Mouse (Mus musculus) midbrain, postnatal 0 days (tissue): ENCODE data around the gene Clec3b. TPM values are rescaled to one million over a fixed set of nuclear protein-coding genes. Genes with fewer than 3 reads are reported as not detected.
A peak's percentile ranks its signal among the peaks of the same experiment; 100 is the strongest.

Experiments
- ATAC-seq: fragments of 200-750 bp; cut with Nextera tagmentation; 2 replicates; pipeline ENCODE4 v1.8.0; 2017; ENCODE audit warnings: moderate number of reproducible peaks, mild to moderate bottlenecking, moderate TSS enrichment, moderate library complexity; ENCODE audit not compliant: low FRiP score
- DNase-seq: peaks from one replicate; pipeline ENCODE4 v3.0.0-alpha.2; 2015; ENCODE audit warnings: low spot score
- H3K27ac ChIP-seq: fragments of 300-500 bp; sonication (generic); 2 replicates; pipeline ENCODE4 v1.5.1; 2014; ENCODE audit warnings: low read depth, mild to moderate bottlenecking, low read length, mixed read lengths
- H3K27me3 ChIP-seq: fragments of 300-500 bp; sonication (generic); 2 replicates; pipeline ENCODE4 v1.6.1; 2014; ENCODE audit warnings: low read length, control low read depth, mixed read lengths; ENCODE audit not compliant: insufficient read depth
- H3K36me3 ChIP-seq: fragments of 300-500 bp; sonication (generic); 2 replicates; pipeline ENCODE4 v1.6.1; 2014; ENCODE audit warnings: low read length, control low read depth, mixed read lengths; ENCODE audit not compliant: insufficient read depth
- H3K4me1 ChIP-seq: fragments of 300-500 bp; sonication (generic); 2 replicates; pipeline ENCODE4 v1.6.1; 2014; ENCODE audit warnings: mild to moderate bottlenecking, control low read depth, antibody characterized with exemption, low read length, mixed read lengths; ENCODE audit not compliant: insufficient read depth
- H3K4me2 ChIP-seq: fragments of 300-500 bp; sonication (generic); 2 replicates; pipeline ENCODE4 v1.6.1; 2014; ENCODE audit warnings: low read depth, mild to moderate bottlenecking, low read length, mixed read lengths; ENCODE audit not compliant: poor library complexity, severe bottlenecking
- H3K4me3 ChIP-seq: fragments of 300-500 bp; sonication (generic); 2 replicates; pipeline ENCODE4 v1.5.1; 2014; ENCODE audit warnings: low read depth, mild to moderate bottlenecking, low read length, moderate library complexity
- H3K9ac ChIP-seq: fragments of 300-500 bp; sonication (generic); replicated peaks from 2 replicates; pipeline ENCODE4 v1.6.1; 2014; ENCODE audit warnings: mild to moderate bottlenecking, low read length, moderate library complexity, mixed read lengths; ENCODE audit not compliant: poor library complexity, severe bottlenecking
- H3K9me3 ChIP-seq: fragments of 300-500 bp; sonication (generic); 2 replicates; pipeline ENCODE4 v1.6.1; 2016; ENCODE audit warnings: low read length, control low read depth
- CTCF ChIP-seq: IDR thresholded peaks from 2 replicates; pipeline ENCODE4 v1.5.1; 2016; ENCODE audit warnings: antibody characterized with exemption, mild to moderate bottlenecking
- whole genome bisulfite sequencing: fragments of 180-500 bp; shearing (Covaris S2); extraction: QIAGEN DNeasy Blood & Tissue Kit; methylation state at CpG from one replicate; pipeline ENCODE4 v1.1.7; 2014; 5-methylcytosine and 5-hydroxymethylcytosine counted together
- polyA plus RNA-seq: library from polyadenylated mRNA; unstranded; fragments of >200 nt; fragmentation: Nextera tagmentation; extraction: Ambion mirVana; gene quantifications from 2 replicates; pipeline ENCODE4 v1.2.1, GENCODE M21; 2015
- total RNA-seq: library from RNA; depleted of rRNA; stranded (reverse); fragments of >200 nt; gene quantifications from 2 replicates; pipeline ENCODE4 v1.2.3, GENCODE M21; 2014

The Clec3b gene
- total and polyA plus RNA-seq, 2 experiments from 2014 or later = 1.3 to 4.9 TPM

GRCm38 (mm10) chr9:123157699-123158098, 7.0 kb downstream of the Clec3b start:
- DNase-seq = peak; percentile 12
- no peak overlapping the region for H3K27ac ChIP-seq
- H3K4me1 ChIP-seq = no peaks in the 10 kb centered on the region
- ATAC-seq = no peak
- TF ChIP-seq CTCF = no peak
- H3K9me3 ChIP-seq = no peaks in the 10 kb centered on the region
- H3K4me2 ChIP-seq = no peak overlapping the region
- H3K27me3 ChIP-seq = no peaks in the 10 kb centered on the region
- H3K36me3 ChIP-seq = no peaks in the 10 kb centered on the region
- H3K9ac ChIP-seq = no peak overlapping the region
- H3K4me3 ChIP-seq = no peak overlapping the region

GRCm38 (mm10) chr9:123158125-123158836, 7.5 kb downstream of the Clec3b start:
- Histone ChIP-seq H3K4me1 (no peaks in the 10 kb centered on the region), H3K9me3 (no peaks in the 10 kb centered on the region), H3K4me3 (no peak overlapping the region), H3K27me3 (no peaks in the 10 kb centered on the region), H3K36me3 (no peaks in the 10 kb centered on the region), H3K4me2 (no peak overlapping the region), H3K27ac (no peak overlapping the region), H3K9ac (no peak overlapping the region)
- WGBS = 60% methylated on average over 8 of the region's 8 CpGs
- ATAC-seq (no peak), DNase-seq (peak; percentile 62)
- TF ChIP-seq CTCF = peak; percentile 77

GRCm38 (mm10) chr9:123159330-123159729, 8.6 kb downstream of the Clec3b start:
- Histone ChIP-seq H3K36me3 (no peaks in the 10 kb centered on the region), H3K27ac (no peak overlapping the region), H3K4me3 (no peak overlapping the region), H3K4me1 (no peaks in the 10 kb centered on the region), H3K27me3 (no peaks in the 10 kb centered on the region), H3K4me2 (no peak overlapping the region), H3K9me3 (no peaks in the 10 kb centered on the region), H3K9ac (no peak overlapping the region)
- WGBS = 55% methylated on average over 7 of the region's 7 CpGs
- no peak for ATAC-seq
- peak; percentile 84 for DNase-seq
- peak; percentile 92 for TF ChIP-seq CTCF

GRCm38 (mm10) chr9:123161792-123162191, 11.0 kb downstream of the Clec3b start:
- ATAC-seq (no peak), DNase-seq (no peak)
- Histone ChIP-seq H3K36me3 (no peaks in the 10 kb centered on the region), H3K27ac (no peak overlapping the region), H3K4me3 (no peak overlapping the region), H3K4me2 (no peak overlapping the region), H3K9ac (no peak overlapping the region), H3K27me3 (no peaks in the 10 kb centered on the region), H3K4me1 (no peaks in the 10 kb centered on the region), H3K9me3 (no peaks in the 10 kb centered on the region)
- 83% methylated on average over 2 of the region's 2 CpGs for WGBS
- TF ChIP-seq CTCF = no peak

GRCm38 (mm10) chr9:123162985-123163694, 12.4 kb downstream of the Clec3b start:
- no peak overlapping the region for H3K4me3 ChIP-seq
- DNase-seq = no peak
- H3K4me1 ChIP-seq = no peaks in the 10 kb centered on the region
- no peaks in the 10 kb centered on the region for H3K9me3 ChIP-seq
- no peak for TF ChIP-seq CTCF
- H3K27ac ChIP-seq = no peak overlapping the region
- no peaks in the 10 kb centered on the region for H3K27me3 ChIP-seq
- WGBS = 82% methylated on average over 4 of the region's 4 CpGs
- no peak overlapping the region for H3K4me2 ChIP-seq
- ATAC-seq = peak; percentile 40; the same call in 1 of the 2 replicates
- H3K36me3 ChIP-seq = no peaks in the 10 kb centered on the region
- H3K9ac ChIP-seq = no peak overlapping the region

GRCm38 (mm10) chr9:123165781-123166443, 15.2 kb downstream of the Clec3b start:
- DNase-seq (no peak), ATAC-seq (no peak)
- WGBS = 69% methylated on average over 3 of the region's 3 CpGs
- Histone ChIP-seq H3K9me3 (no peaks in the 10 kb centered on the region), H3K4me3 (no peak overlapping the region), H3K4me1 (no peaks in the 10 kb centered on the region), H3K27me3 (no peaks in the 10 kb centered on the region), H3K9ac (no peak overlapping the region), H3K4me2 (no peak overlapping the region), H3K36me3 (no peaks in the 10 kb centered on the region), H3K27ac (no peak overlapping the region)
- no peak for TF ChIP-seq CTCF
